Mouse (Mus musculus) ES-E14 (cell line): ENCODE measurements at regions not wholly inside any gene's neighbourhood (a gene's known extent, or its start where the extent isn't known, plus 50 kb on each side); places are given as distances from the start of the nearest gene placed in this dataset.

Experiments used
- HCFC1 ChIP-seq: IDR thresholded peaks from 2 replicates; pipeline ENCODE4 v1.6.1; 2012; ENCODE audit warnings: low read length, inconsistent platforms, borderline replicate concordance; ENCODE audit not compliant: insufficient read depth
- MAFK ChIP-seq: IDR thresholded peaks from 2 replicates; pipeline ENCODE4 v1.6.1; 2014; ENCODE audit warnings: mild to moderate bottlenecking, low read depth, low read length, inconsistent platforms; ENCODE audit not compliant: insufficient read depth

DNA sequence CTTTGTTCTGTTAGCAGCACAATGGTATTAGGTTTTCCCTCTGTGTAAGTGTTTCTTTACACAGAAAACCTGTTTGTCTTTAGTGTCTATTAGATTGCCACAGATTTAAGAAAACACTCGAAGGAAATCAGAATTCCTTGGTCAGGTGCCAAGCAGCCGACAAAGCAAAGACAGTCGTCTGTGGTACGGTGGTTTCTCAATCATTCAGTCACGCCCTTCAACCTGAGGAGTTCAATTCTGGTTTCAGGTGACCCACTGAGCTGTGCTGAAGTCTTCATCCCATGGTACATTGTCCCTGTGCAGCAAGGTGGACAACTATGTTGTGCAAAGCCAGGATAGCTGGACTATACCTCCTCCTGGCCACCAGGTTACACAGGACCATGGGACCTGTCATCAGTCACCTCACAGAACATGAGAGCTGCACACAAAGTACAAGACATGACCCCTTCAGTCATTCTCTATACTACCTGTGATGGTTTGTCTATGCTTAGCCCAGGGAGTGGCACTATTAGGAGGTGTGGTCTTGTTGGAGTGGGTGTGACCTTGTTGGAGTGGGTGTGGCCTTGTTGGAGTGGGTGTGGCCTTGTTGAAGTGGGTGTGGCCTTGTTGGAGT, 368.2 kb downstream of the Agtpbp1 start:
- TF ChIP-seq MAFK (no peak), HCFC1 (no peak)
